Mouse (Mus musculus) neural tube, embryonic 11.5 days (tissue): ENCODE results near the gene Slc11a2. TPM values are rescaled to one million over a fixed set of nuclear protein-coding genes. Genes with fewer than 3 reads are reported as not detected.
"Not testable (repeated sequence)": the region's sequence is repeated elsewhere in the genome, so short reads cannot be mapped to it uniquely, and the experiment has no call there.

Experiments used
- ATAC-seq: fragments of 200-750 bp; cut with Nextera tagmentation; 2 replicates; pipeline ENCODE4 v1.8.0; 2017; ENCODE audit warnings: moderate number of reproducible peaks, mild to moderate bottlenecking, moderate TSS enrichment, moderate library complexity; ENCODE audit not compliant: insufficient read depth, low FRiP score, low TSS enrichment
- DNase-seq: peaks from one replicate; pipeline ENCODE4 v3.0.0-alpha.2; 2015; ENCODE audit warnings: low spot score
- H3K27ac ChIP-seq: fragments of 300-500 bp; sonication (generic); 2 replicates; pipeline ENCODE4 v1.5.1; 2014; ENCODE audit warnings: low read depth, mild to moderate bottlenecking, low read length
- H3K27me3 ChIP-seq: fragments of 300-500 bp; sonication (generic); 2 replicates; pipeline ENCODE4 v1.6.1; 2014; ENCODE audit warnings: mild to moderate bottlenecking, low read length, mixed read lengths; ENCODE audit not compliant: control insufficient read depth, insufficient read depth
- H3K36me3 ChIP-seq: fragments of 300-500 bp; sonication (generic); 2 replicates; pipeline ENCODE4 v1.6.1; 2014; ENCODE audit warnings: mild to moderate bottlenecking, low read length, moderate library complexity, mixed read lengths; ENCODE audit not compliant: control insufficient read depth, insufficient read depth
- H3K4me1 ChIP-seq: fragments of 300-500 bp; sonication (generic); 2 replicates; pipeline ENCODE4 v1.6.1; 2014; ENCODE audit warnings: low read length, mixed read lengths; ENCODE audit not compliant: control insufficient read depth, insufficient read depth
- H3K4me2 ChIP-seq: fragments of 300-500 bp; sonication (generic); 2 replicates; pipeline ENCODE4 v1.6.1; 2014; ENCODE audit warnings: low read depth, mild to moderate bottlenecking, moderate library complexity
- H3K4me3 ChIP-seq: fragments of 300-500 bp; sonication (generic); 2 replicates; pipeline ENCODE4 v1.5.1; 2014; ENCODE audit warnings: low read depth, low read length
- H3K9ac ChIP-seq: fragments of 300-500 bp; sonication (generic); 2 replicates; pipeline ENCODE4 v1.6.1; 2014; ENCODE audit warnings: mild to moderate bottlenecking, low read length
- H3K9me3 ChIP-seq: fragments of 300-500 bp; sonication (generic); 2 replicates; pipeline ENCODE4 v1.6.1; 2016; ENCODE audit warnings: low read length; ENCODE audit not compliant: control insufficient read depth
- WGBS: fragments of 180-500 bp; shearing (Covaris S2); extraction: QIAGEN DNeasy Blood & Tissue Kit; methylation state at CpG from one replicate; pipeline ENCODE4 v1.1.7; 2014; 5-methylcytosine and 5-hydroxymethylcytosine counted together
- polyA plus RNA-seq: library from polyadenylated mRNA; unstranded; fragments of >200 nt; fragmentation: Nextera tagmentation; extraction: Ambion mirVana; gene quantifications from 2 replicates; pipeline ENCODE4 v1.2.1, GENCODE M21; 2014

Gene Slc11a2
- polyA plus RNA-seq, 1 experiment from 2014 or later, result 21.6 TPM

- ATAC-seq, H3K9me3 ChIP-seq, H3K4me1 ChIP-seq, H3K4me3 ChIP-seq, H3K36me3 ChIP-seq, H3K27me3 ChIP-seq, DNase-seq, H3K27ac ChIP-seq, H3K9ac ChIP-seq, H3K4me2 ChIP-seq: not testable (repeated sequence)
- 57% methylated on average over 9 of the region's 9 CpGs for WGBS
These were observed 58.9 kb downstream of the Slc11a2 start for GRCm38 (mm10) chr15:100365967-100366366.

GRCm38 (mm10) chr15:100364242-100364641 lies 60.6 kb downstream of the Slc11a2 start, which contains the start of gene Higd1c:
TSS of gene Higd1c (plus strand) at chr15:100364542.
- Histone ChIP-seq H3K36me3 (no peaks in the 10 kb centered on the region), H3K27me3 (no peaks in the 10 kb centered on the region), H3K4me2 (no peak within 1 kb of the TSS), H3K27ac (no peak within 1 kb of the TSS), H3K4me3 (no peak within 1 kb of the TSS), H3K9me3 (no peaks in the 10 kb centered on the region), H3K4me1 (no peaks in the 10 kb centered on the region), H3K9ac (no peak within 1 kb of the TSS)
- 71% methylated on average over 7 of the region's 7 CpGs for WGBS
- DNase-seq, result no peak
- ATAC-seq, result no peak

DNA sequence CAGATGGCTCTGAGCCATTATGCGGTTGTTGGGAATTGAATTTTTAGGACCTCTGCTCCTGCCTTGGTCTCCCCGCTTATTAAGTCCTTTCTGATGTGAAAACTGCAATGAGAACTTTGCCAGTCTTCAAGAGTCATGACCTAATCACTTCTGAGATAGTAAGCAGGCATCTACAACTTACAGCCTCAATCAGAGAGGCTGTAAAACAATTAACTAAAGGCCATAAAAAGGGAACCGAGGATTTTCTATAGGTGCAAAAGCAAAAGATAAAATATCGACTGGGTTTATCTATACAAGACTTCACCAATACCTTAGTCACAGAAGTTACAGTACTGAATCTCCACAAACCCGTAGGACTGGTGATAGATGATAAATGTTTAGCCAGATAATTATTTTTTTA lies 69.0 kb downstream of the Slc11a2 start:
- DNase-seq (no peak), ATAC-seq (no peak)
- no peak overlapping the region for H3K4me2 ChIP-seq
- no peaks in the 10 kb centered on the region for H3K9me3 ChIP-seq
- H3K36me3 ChIP-seq, result no peaks in the 10 kb centered on the region
- H3K27me3 ChIP-seq, result no peaks in the 10 kb centered on the region
- no peak overlapping the region for H3K27ac ChIP-seq
- H3K9ac ChIP-seq, result no peak overlapping the region
- H3K4me3 ChIP-seq, result no peak overlapping the region
- H3K4me1 ChIP-seq, result no peaks in the 10 kb centered on the region
- 55% methylated on average over 5 of the region's 5 CpGs for WGBS

GRCm38 (mm10) chr15:100353399-100353798 lies 71.5 kb downstream of the Slc11a2 start:
- not testable (repeated sequence) for H3K27ac ChIP-seq, H3K4me2 ChIP-seq, H3K9me3 ChIP-seq, ATAC-seq, DNase-seq, H3K4me1 ChIP-seq, H3K36me3 ChIP-seq, H3K27me3 ChIP-seq, H3K4me3 ChIP-seq, H3K9ac ChIP-seq
- WGBS, result 88% methylated on average over 12 of the region's 22 CpGs

GRCm38 (mm10) chr15:100352711-100353250 lies 72.1 kb downstream of the Slc11a2 start, which contains the start of the genes Methig1 and Mettl7a2:
TSS of gene Methig1 (plus strand) at chr15:100353149.
TSS of gene Mettl7a2 (plus strand) at chr15:100353200.
- WGBS, result 79% methylated on average over 10 of the region's 10 CpGs
- H3K4me2 ChIP-seq, result no peak within 1 kb of the TSS
- no peaks in the 10 kb centered on the region for H3K4me1 ChIP-seq
- no peak within 1 kb of the TSS for H3K9ac ChIP-seq
- DNase-seq (no peak), ATAC-seq (no peak)
- no peak within 1 kb of the TSS for H3K4me3 ChIP-seq
- H3K27me3 ChIP-seq, result no peaks in the 10 kb centered on the region
- no peaks in the 10 kb centered on the region for H3K9me3 ChIP-seq
- H3K27ac ChIP-seq, result no peak within 1 kb of the TSS
- no peaks in the 10 kb centered on the region for H3K36me3 ChIP-seq

DNA sequence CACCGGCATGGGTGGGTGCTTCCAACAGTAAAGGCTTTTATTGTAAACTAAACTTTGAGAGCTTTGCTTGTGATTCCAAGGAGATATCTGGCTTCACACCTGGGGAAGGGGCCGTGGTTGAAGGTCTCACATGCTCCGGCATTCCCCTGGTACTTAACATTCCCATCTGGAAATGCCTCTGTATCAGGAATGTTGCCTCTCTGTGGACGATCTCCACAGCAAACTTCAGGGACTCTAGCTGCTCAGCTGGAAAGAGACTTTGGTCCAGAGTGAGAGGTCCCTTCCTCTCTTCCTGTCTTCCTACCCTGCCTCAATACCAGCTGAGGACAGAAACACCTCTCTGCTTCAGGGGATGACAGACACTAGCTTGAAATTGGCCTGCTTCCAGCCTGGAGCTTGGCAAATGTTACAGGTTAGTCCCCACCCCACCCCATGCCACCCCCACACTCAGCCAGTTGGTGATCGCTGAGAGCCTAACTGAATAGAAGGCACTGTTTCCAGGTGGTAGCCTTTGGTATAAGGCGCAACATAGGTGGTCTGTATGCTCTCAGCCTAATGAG lies 73.3 kb downstream of the Slc11a2 start:
- 73% methylated on average over 6 of the region's 6 CpGs for WGBS
- Histone ChIP-seq H3K9me3 (no peaks in the 10 kb centered on the region), H3K27ac (no peak overlapping the region), H3K4me1 (no peaks in the 10 kb centered on the region), H3K9ac (no peak overlapping the region), H3K4me3 (no peak overlapping the region), H3K27me3 (no peaks in the 10 kb centered on the region), H3K36me3 (no peaks in the 10 kb centered on the region), H3K4me2 (no peak overlapping the region)
- ATAC-seq (no peak), DNase-seq (no peak)

DNA sequence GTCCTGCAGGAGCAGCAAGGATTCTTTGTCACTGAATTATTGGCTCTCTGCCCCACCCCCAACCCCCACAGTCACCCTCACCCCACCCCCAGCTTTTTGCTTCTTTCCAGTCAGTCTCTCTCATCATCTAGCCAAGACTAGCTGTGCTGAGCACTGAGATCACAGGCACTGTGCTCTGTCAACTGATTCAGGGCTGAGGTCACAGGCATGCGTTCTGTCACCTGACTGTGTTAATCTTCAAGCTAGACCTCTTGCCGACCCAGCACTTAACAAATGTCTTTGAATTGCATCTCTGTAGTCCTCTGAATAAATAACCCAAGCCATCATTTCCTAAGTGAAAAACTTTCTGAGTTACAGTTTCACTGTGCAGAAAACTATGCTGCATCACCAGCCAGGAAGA lies 75.4 kb downstream of the Slc11a2 start:
- ATAC-seq (no peak), DNase-seq (no peak)
- Histone ChIP-seq H3K27me3 (no peaks in the 10 kb centered on the region), H3K4me3 (no peak overlapping the region), H3K9ac (no peak overlapping the region), H3K36me3 (no peaks in the 10 kb centered on the region), H3K4me2 (no peak overlapping the region), H3K27ac (no peak overlapping the region), H3K4me1 (no peaks in the 10 kb centered on the region), H3K9me3 (no peaks in the 10 kb centered on the region)
- WGBS, result 65% methylated on average over 2 of the region's 2 CpGs

- ATAC-seq, result no peak
- H3K36me3 ChIP-seq, result no peaks in the 10 kb centered on the region
- H3K4me2 ChIP-seq, result no peak overlapping the region
- H3K27me3 ChIP-seq, result no peaks in the 10 kb centered on the region
- no peak overlapping the region for H3K27ac ChIP-seq
- WGBS, result 68% methylated on average over 14 of the region's 14 CpGs
- no peak overlapping the region for H3K4me3 ChIP-seq
- DNase-seq, result no peak
- H3K9me3 ChIP-seq, result no peaks in the 10 kb centered on the region
- H3K9ac ChIP-seq, result no peak overlapping the region
- no peaks in the 10 kb centered on the region for H3K4me1 ChIP-seq
These were observed 78.1 kb downstream of the Slc11a2 start for GRCm38 (mm10) chr15:100346761-100347160.

DNA sequence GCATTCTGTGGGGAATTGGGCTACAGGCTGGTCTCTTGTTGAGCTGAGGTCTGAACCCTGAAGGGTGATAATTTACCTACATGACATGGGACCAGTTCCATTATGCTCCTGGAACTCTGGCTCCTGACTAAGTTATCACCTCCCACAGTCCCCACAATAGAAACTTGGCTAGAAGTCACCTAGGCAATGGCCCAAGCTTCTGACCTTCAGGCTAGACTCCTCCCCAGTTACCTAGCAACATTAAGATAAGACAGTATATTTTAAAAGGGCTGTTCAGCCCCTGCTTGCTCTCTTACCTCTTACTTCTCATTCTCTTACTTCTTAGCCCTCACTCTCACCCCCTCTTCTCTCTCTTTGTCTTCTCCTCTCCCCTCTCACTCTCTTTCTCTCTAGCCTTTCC lies 79.4 kb downstream of the Slc11a2 start:
- no peak overlapping the region for H3K9ac ChIP-seq
- H3K36me3 ChIP-seq, result no peaks in the 10 kb centered on the region
- H3K27me3 ChIP-seq, result no peaks in the 10 kb centered on the region
- no peak for DNase-seq
- H3K4me3 ChIP-seq, result no peak overlapping the region
- H3K4me1 ChIP-seq, result no peaks in the 10 kb centered on the region
- no peak overlapping the region for H3K4me2 ChIP-seq
- no peak overlapping the region for H3K27ac ChIP-seq
- no peak for ATAC-seq
- H3K9me3 ChIP-seq, result no peaks in the 10 kb centered on the region
